Mouse (Mus musculus): ENCODE data around the gene Specc1. TPM values are rescaled to one million over a fixed set of nuclear protein-coding genes. Genes with fewer than 3 reads are reported as not detected.
"Not testable (repeated sequence)": the region's sequence is repeated elsewhere in the genome, so short reads cannot be mapped to it uniquely, and the experiment has no call there.

The Specc1 gene
- total RNA-seq, 2 experiments from 2014 or later: 69.6 to 74.4 TPM

DNA sequence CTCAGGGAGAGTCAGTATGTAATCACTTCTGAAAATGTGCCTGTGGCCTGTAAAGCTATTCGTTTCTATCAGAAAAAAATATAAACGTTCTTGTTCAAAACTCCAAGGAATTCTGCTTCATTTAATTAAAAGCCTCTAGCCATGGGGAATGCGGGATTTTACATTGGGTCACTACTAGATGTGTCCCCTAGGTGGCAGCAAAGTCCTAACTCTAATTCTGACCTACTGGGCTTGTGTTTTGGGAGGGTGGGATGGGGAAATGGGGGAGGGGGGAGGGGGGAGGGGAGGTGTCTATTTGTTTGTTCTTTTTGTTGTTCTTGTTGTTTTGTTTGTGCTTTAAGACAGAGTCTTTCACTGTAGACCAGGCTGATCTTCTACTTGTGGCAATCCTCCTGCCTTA, 7.2 kb upstream of the Specc1 start:
- Histone ChIP-seq H3K4me3 (no peak overlapping the region), H3K27ac (peak overlapping the region; percentile 71)
- peak; percentile 44 to 56 for DNase-seq (ENCODE audit: extremely low spot score in 1 of 2, low spot score in 2 of 2)
- TF ChIP-seq CTCF (IDR thresholded peaks at IDR 0.05): peak; percentile 59
- intact Hi-C loops (cut with DNase I): no loop called here

DNA sequence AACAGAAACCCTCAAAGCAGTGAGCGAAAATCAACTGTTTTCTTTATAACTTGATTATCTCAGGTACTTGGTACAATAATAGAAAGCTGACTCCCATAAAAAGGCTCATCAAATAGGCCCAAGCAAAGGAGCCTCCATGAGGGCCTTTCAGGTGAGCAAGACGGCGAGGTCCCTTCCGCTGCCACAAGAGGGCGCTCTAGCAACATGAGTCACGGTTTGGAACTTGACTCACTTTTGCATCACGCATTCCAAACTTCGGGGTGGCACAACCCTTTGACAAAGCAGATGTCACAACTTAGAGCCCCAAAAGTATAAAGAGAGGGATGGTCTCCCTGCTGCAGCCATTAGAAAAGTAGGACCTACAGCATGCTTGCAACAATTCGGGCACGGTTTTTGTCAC, 5.9 kb upstream of the Specc1 start:
- no peak overlapping the region; the same call in 1 of the 2 replicates for H3K27ac ChIP-seq
- H3K4me3 ChIP-seq: no peak overlapping the region
- peak; percentile 93 for TF ChIP-seq CTCF (IDR thresholded peaks at IDR 0.05)
- intact Hi-C loops (cut with DNase I): loop anchor here (1.0 to 5.0 kb wide), 4 partner anchors 94 to 627 kb away; partner anchors contain the start of genes Ttc19 and Zswim7
- DNase-seq (ENCODE audit: extremely low spot score in 1 of 2, low spot score in 2 of 2): peak; percentile 82 to 89

DNA sequence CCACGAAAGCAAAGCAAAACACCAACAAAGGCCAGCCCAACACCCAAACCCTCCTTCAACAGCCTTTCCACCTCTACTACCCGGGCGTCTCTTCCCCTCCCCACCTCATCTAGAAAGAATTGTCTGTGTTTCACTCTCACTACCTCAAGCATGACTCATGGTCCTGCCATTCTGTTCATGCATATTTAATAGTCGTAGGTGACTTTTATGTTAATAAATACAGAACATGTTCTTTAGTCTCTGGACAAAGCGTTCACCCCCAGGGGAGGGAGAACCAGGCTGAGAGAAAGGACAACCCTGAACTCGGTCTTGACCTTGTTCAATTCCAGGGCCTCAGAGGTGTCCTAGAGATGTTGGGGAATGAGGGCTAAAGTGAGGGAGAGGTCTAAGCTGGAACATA, 1.4 kb upstream of the Specc1 start:
- no peak for DNase-seq (ENCODE audit: extremely low spot score in 1 of 2, low spot score in 2 of 2)
- TF ChIP-seq CTCF (IDR thresholded peaks at IDR 0.05): no peak
- no peak overlapping the region for H3K4me3 ChIP-seq
- intact Hi-C loops (cut with DNase I): no loop called here
- H3K27ac ChIP-seq: no peak overlapping the region

DNA sequence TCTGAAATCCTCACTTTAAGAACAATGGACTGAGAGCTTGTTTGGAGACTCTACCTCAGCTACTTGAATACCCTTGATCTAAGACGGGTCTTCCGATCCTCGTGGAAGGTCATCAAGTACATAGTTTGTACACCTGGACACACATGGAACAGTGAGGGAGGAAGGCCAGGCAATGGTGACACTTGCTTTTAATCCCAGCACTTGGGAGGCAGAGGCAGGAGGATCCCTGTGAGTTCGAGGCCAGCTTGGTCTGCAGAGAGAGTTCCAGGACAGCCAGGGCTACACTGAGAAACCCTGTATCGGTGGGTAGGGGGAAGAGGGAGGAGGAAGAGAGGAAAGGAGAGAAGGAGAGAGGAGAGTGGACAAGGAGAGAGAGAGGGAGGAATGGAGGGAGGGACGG, 612 bp upstream of the Specc1 start:
- no peak overlapping the region for H3K27ac ChIP-seq
- no peak for DNase-seq (ENCODE audit: extremely low spot score in 1 of 2, low spot score in 2 of 2)
- H3K4me3 ChIP-seq: no peak overlapping the region
- TF ChIP-seq CTCF (IDR thresholded peaks at IDR 0.05): no peak
- intact Hi-C loops (cut with DNase I): no loop called here

DNA sequence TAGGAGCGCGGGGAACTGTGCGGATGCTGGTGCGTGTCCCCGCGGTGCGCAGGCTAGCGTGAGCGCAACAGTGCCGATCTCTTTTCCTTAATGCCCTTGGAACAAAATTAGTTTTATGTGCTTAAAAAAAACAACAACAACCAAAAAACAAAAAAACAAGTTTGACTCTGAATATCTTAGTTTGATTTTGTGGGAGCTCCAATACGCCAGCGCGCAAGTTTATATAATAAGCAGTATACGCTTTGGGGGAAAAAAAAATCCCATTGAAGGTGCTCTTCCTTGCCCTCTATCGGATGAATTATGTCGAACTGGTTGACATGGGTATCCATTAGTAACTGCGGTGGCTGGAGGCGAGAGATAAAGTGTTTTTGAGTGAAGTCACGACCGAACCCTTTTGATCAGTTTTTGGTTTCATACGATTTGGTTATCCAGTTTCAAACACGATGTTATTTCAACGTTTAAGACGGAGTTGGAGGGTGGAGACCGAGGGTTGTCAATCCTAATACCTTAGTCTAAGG, 792 bp downstream of the Specc1 start:
- Histone ChIP-seq H3K4me3 (peak overlapping the region; percentile 96), H3K27ac (peak overlapping the region; percentile 94)
- intact Hi-C loops (cut with DNase I): no loop called here
- no peak for DNase-seq (ENCODE audit: extremely low spot score in 1 of 2, low spot score in 2 of 2)
- TF ChIP-seq CTCF (IDR thresholded peaks at IDR 0.05): peak; percentile 50

DNA sequence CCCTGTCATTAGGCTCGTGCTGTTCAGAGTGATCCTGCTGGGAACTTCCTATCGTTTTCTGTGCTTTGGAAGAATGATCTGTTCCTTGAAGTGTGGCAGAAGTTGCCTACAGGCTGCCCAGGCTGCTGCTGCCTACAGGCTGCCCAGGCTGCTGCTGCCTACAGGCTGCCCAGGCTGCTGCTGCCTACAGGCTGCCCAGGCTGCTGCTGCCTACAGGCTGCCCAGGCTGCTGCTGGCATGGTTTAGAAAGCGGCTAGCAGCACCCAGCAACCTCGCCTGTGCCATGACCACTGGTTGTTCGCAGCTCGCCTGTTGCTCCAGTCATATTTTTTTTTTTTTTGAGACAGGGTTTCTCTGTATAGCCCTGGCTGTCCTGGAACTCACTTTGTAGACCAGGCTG, 2.1 kb downstream of the Specc1 start:
- 0 out of 2 replicates have a peak overlapping the region, but pooled peaks have one; percentile 1 for H3K4me3 ChIP-seq
- intact Hi-C loops (cut with DNase I); H3K27ac ChIP-seq; DNase-seq (ENCODE audit: extremely low spot score in 1 of 2, low spot score in 2 of 2): not testable (repeated sequence)

DNA sequence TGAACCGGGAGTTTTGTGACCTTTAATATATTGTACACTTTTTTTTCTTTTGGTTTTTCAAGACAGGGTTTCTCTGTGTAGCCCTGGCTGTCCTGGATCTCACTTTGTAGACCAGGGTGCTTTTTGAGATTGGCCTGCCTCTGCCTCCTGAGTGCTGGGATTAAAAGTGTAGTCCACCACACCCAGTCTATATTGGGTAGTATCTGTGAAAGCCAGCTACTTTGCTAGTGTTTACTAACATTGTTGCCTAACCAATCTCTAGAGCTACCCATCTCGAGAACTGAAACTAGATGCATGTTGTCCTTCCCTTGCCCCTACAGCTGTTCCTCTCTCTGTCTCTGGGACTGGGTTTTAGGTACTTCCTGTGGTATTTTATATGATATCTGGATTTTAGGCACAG, 3.5 kb downstream of the Specc1 start:
- intact Hi-C loops (cut with DNase I): no loop called here
- no peak for TF ChIP-seq CTCF (IDR thresholded peaks at IDR 0.05)
- Histone ChIP-seq H3K27ac (no peak overlapping the region), H3K4me3 (no peak overlapping the region)
- no peak for DNase-seq (ENCODE audit: extremely low spot score in 1 of 2, low spot score in 2 of 2)

DNA sequence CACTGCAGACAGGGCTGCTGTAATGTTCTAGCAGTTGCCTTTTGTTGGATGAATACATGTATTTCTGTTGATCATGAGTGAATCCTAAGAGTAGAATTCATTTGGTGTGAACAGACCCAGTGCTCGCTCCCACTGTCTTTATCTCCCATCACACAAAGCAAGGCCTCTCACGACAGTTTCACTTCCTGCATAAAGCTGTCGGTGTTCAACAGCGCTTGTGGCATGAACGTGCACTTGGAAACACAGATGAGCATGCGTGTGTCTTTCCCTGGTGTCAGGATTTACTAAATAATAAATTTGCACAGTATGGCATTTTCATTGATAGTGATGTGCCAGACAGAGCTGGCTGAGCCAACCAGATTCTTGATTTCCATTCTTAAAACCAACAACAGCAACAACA, 6.1 kb downstream of the Specc1 start:
- intact Hi-C loops (cut with DNase I): no loop called here
- TF ChIP-seq CTCF (IDR thresholded peaks at IDR 0.05): no peak
- H3K27ac ChIP-seq: no peak overlapping the region
- DNase-seq (ENCODE audit: extremely low spot score in 1 of 2, low spot score in 2 of 2): no peak
- H3K4me3 ChIP-seq: no peak overlapping the region

DNA sequence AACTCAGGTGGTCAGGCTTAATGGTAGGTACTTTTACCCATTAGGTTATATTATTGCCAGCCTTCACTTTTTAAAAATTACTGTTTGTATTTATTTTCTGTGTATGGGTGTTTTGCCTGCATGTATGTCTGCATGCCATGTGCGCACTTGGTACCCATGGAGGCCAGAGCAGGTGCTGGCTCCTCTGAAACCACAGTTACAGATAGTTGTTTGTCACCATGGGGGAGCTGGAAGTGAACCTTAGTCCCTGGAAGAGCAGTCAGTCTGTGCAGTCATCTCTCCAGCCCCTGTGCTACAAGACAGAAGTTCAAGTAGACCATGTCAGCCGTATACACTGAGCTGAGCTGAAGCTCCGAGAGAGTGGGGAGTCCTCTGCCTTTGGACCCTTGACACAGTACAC, 6.6 kb downstream of the Specc1 start:
- no peak for TF ChIP-seq CTCF (IDR thresholded peaks at IDR 0.05)
- intact Hi-C loops (cut with DNase I): no loop called here
- Histone ChIP-seq H3K27ac (no peak overlapping the region), H3K4me3 (no peak overlapping the region)
- no peak for DNase-seq (ENCODE audit: extremely low spot score in 1 of 2, low spot score in 2 of 2)

DNA sequence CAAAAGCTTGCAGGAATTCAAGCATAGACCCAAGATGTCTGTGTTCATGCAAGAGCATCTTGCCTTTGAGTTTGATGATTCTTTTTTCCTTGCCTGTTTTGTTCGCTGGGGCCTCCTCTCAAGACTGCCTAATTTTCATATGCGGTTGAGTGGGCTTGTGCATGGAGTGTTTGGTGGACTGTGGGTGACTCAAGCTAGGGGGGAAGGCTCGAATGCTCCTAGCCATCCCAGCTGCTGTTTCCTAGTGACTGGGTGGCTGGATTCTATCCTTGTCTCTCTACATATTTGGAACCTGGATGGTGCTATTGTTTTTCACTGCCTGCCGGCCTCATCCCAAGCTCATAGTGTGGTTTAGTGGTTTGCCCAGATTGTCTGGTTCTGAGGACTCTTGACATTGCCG, 8.0 kb downstream of the Specc1 start:
- Histone ChIP-seq H3K27ac (peak overlapping the region; percentile 24; the same call in 1 of the 2 replicates), H3K4me3 (no peak overlapping the region)
- TF ChIP-seq CTCF (IDR thresholded peaks at IDR 0.05): no peak
- no peak for DNase-seq (ENCODE audit: extremely low spot score in 1 of 2, low spot score in 2 of 2)
- intact Hi-C loops (cut with DNase I): loop anchor here (2.0 kb wide), 1 partner anchor 40 kb away; no protein-coding TSS in a partner anchor

DNA sequence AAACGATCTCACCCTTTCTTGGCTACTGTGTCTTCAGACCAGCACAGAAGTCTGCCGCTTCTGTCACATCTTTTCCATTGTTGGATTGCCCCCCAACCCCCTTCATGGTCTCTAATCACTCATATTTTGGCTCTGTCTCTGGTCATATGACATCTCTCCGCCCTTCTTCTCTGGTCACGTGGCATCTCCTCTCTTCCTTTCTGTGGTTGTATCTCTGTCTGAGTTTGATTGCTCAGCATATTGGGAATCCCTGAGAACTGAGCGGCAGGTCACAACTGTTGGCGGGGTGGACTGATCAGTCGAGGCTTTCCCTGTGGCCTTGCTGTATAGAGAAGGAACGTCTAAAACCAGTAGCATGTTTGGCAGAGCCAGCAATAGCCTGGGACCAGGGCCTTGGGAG, 10.5 kb downstream of the Specc1 start:
- no peak overlapping the region for H3K27ac ChIP-seq
- TF ChIP-seq CTCF (IDR thresholded peaks at IDR 0.05): no peak
- DNase-seq (ENCODE audit: extremely low spot score in 1 of 2, low spot score in 2 of 2): no peak
- H3K4me3 ChIP-seq: no peak overlapping the region
- intact Hi-C loops (cut with DNase I): no loop called here

DNA sequence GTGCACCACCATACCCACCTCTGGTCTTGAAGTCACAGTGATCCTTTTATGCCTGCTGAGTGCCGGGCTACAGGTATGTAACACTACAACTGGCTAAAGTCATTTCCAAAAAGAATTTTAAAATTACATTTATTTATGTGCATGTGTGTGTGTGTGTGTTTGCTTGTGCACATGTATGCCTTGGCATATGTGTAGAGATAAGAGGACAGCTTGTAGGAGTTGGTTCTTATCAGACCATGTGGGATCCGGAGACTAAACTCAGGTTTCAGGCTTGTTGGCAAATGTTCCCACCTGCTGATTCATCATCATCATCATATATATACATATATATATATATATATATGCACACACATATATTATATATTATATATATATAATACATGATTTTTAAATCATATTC, 12.3 kb downstream of the Specc1 start:
- TF ChIP-seq CTCF (IDR thresholded peaks at IDR 0.05): no peak
- no peak overlapping the region for H3K4me3 ChIP-seq
- H3K27ac ChIP-seq: no peak overlapping the region
- DNase-seq (ENCODE audit: extremely low spot score in 1 of 2, low spot score in 2 of 2): no peak
- intact Hi-C loops (cut with DNase I): no loop called here

DNA sequence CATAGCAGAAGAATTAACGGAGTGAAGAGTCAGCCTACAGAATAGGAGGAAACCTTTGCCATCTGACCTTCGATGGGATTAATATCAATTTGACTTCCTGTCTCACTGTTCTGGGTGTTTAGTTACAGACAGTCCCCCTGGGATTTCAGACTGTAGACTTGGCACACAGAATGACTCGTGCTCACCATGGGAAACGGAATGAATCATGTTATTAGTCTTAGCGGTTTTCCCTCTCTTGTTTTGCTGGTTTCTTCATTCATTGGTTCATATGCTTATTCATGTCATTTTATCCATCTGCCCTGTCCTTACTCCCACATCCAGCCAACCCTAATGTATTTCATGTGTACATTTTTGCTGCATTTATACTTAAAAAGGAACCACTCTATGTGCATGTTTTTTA, 14.3 kb downstream of the Specc1 start:
- no peak for TF ChIP-seq CTCF (IDR thresholded peaks at IDR 0.05)
- Histone ChIP-seq H3K4me3 (no peak overlapping the region), H3K27ac (no peak overlapping the region)
- intact Hi-C loops (cut with DNase I): no loop called here
- DNase-seq (ENCODE audit: extremely low spot score in 1 of 2, low spot score in 2 of 2): no peak

Data from left cerebral cortex, adult 2 months (tissue).